Mouse (Mus musculus): ENCODE measurements around the gene Ensa.

Ensa gene

DNA sequence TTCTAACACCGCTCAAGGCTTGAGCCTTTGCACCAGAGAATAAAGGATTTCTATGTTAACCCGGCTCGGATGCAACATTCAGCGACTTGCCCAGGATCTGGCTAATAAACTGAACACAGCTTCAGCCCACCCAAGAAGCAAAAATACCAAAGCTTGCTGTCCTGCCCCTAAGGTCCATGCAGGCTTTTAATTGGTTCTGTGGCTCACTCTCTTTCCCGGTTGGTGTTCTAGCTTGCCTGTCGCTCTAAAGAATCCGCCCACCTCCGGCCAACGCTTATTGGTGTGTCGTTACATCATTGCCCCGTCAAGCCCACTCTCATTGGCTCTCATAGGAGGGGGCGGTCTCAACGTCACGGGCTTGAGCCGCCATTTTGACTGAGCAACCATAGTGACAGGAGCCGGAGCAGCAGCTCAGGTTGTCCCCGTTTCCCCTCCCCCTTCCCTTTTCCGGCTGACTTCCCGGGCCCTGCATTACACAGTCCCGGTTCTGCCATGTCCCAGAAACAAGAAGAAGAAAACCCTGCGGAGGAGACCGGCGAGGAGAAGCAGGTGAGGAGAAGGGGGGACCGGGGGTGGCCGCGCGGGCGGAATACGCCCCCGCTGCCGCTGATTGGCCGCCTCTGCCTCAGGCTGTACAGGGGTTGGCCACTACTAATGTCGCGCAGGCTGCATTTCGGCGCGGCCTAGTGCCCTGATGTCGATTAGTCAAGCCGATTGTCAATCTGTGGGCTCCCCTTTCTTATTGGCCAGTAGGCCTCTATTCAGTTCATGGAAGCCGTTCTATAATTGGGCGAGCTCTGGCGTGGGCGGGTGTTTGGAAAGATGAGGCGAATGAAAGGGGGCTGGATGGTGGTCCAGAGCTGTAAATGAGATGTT is at the start of gene Ensa:
Gene Ensa, plus strand, starts transcription at position 366 of the 876 bp plus-strand sequence.
- no peak for TF ChIP-seq GATA4 (IDR thresholded peaks at IDR 0.05; ENCODE audit: insufficient replicate concordance, low read length)

DNA sequence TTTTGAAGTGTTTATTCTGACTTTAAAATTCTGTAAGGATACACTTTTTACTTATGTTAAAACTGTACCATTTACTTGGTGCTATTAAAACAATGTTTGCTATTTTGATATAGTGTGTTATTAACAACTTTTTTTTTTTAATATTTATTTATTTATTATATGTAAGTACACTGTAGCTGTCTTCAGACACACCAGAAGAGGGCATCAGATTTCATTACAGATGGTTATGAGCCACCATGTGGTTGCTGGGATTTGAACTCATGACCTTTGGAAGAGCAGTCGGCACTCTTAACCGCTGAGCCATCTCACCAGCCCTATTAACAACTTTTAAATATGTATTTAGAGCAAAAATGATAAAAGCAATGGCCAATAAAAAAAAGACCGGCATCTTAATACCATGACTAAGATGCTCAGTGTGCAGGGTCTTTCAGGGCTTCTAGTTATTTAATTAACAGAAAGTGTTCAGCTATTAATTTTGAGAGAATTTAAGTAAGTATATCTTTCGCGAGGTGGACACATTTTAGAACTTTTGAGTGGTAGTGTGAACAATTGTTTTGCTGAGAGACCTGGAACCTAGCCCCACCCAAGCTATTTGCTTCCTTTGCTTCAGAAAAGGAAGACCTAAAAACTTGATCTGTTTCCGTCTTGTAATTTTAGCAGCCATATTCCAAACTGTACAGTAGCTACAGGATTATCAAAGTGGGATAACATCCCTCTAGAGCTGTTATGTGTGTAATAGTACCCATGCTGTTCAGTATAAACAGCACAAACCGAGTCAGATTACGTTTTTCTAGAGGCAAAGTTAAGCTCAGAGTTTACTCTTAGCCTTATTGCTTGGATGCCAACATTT is 36.8 kb upstream of the Ensa start:
- TF ChIP-seq GATA4 (IDR thresholded peaks at IDR 0.05; ENCODE audit: insufficient replicate concordance, low read length): no peak

DNA sequence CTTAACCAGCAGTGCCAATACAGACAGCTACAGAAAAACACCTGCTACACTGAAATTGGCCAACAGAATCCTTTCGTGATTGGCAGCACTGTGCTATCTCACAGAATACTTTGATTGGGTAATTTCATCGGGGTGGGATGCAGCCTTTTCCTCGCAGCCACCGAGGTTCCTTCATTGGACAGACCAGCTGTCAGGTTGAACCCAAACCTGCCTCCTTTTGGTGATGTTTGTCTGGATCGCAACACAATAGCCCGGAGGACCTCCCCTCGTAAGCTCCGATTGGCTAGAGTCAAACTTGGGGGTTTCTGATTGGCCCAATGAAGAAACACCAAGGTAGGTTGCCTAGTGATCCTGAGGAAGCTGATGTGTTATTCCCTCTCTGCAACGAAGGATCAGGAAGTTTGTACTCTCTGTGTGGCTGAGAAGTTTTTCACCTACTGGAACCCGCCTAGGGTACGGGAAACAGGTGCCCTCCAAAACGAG is 36.1 kb upstream of the Ensa start, which contains the start of gene Golph3l:
Gene Golph3l, plus strand, starts transcription at position 331 of the 483 bp plus-strand sequence.
- TF ChIP-seq GATA4 (IDR thresholded peaks at IDR 0.05; ENCODE audit: insufficient replicate concordance, low read length): peak; percentile 37; the same call in 1 of the 2 replicates

DNA sequence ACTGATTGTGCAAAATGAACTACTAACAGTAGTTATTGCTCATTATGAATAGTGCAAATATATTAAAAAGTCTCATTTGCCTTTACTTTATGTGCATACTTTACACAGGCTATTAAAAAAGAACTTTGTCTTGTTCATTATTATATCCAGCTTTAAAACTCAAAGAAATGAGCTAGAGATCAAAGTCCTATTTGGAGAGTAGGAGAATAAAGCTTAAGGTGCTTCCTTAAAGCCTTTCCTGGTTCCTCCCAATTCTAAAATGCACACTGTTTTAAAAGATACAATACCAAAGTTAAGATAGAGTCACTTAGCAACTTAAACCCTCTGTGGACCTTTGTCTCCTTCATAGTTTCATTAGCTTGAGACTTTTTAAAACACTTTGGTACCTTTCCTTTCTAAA is 26.1 kb upstream of the Ensa start:
- no peak for TF ChIP-seq GATA4 (IDR thresholded peaks at IDR 0.05; ENCODE audit: insufficient replicate concordance, low read length)

DNA sequence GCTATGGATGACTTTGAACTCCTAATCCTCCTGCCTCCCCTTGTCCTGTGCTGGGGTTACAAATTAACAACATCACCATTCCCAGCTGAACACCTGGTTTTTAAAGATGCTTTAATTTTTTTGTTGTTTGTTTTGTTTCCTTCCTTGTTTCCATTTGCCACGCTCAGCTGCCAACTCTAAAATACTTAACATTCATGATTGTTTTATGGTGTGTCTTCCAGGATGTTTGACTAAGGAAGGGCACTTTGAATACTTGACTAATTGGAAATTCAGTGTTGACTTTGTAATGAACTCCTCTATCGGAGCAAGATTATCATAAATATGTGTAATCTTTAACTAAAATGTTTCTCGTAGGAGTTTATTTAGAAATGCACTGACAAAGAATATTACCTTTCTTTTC is 23.5 kb upstream of the Ensa start:
- no peak for TF ChIP-seq GATA4 (IDR thresholded peaks at IDR 0.05; ENCODE audit: insufficient replicate concordance, low read length)

DNA sequence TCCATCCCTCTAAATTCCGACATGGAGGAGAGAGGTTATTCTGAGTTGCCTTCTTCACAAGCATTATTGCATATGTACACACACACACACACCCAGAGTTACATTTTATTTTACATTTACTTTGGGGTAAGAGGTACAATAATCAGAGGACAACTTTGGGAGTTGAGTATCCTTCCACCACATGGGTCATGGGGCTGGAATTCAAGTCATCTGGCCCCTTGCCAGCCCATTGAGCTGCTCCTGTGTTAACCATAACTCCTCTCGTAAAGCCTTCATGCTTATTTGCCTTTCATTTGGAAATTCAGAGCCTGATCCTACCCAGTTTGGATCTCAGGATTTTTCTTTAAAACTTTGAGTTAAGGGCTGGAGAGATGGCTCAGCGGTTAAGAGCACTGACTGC is 18.7 kb upstream of the Ensa start:
- TF ChIP-seq GATA4 (IDR thresholded peaks at IDR 0.05; ENCODE audit: insufficient replicate concordance, low read length): no peak

DNA sequence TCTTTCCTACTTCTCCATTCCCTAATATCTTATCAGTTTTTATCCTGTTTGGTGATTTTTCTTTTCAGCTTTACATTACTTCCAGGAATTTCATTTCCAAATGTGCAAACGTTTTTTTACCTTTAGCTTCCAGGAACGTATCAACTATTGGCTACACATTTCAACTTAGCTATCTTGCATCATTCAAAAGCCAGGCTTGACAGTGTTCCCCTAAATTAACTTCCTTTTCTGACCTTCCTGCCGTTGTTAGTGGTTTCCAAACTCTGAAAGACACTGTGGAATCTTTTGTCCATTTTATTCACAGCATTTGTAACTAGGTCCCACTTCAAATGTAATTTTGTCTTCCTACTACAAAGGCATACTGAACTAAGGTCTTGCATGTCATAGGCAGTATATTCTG is 15.6 kb upstream of the Ensa start:
- TF ChIP-seq GATA4 (IDR thresholded peaks at IDR 0.05; ENCODE audit: insufficient replicate concordance, low read length): no peak

DNA sequence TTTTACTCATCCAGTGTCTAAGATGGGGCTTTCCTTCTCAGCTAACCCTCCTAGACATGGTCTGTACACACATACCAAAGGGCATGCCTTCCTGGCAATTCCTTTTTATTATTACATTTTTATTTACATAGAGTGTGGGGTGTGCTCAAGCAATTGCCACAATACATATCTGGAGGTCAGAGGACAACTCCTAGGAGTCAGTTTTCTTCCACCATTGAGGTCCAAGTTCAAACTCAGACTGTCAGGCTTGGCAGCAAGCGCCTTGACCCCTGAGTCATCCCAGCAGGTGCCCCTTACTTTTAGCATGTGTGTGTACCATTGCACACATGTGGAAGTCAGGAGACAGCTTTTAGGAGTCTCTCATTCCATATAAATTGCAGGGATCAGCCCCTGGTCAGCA is 10.8 kb upstream of the Ensa start:
- no peak for TF ChIP-seq GATA4 (IDR thresholded peaks at IDR 0.05; ENCODE audit: insufficient replicate concordance, low read length)

DNA sequence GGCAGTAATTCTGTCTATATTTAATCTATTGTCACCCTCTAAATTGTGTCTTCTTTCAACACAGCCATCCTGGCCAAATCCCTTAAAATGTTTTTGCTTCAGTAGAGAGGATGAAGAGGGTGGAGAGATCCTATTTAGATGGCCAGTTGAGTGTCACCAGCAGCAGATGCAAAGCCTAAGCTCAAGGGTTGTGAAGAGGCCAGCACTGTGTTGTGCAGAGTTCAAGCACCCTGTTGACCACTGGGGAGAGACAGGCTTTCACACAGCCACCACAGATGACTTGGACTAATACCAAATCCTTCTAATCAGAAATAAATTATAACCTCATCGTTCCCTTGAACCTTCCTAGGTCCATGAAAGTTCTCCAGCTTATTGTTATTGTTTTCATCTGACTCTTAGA is 6.3 kb upstream of the Ensa start:
- no peak for TF ChIP-seq GATA4 (IDR thresholded peaks at IDR 0.05; ENCODE audit: insufficient replicate concordance, low read length)

DNA sequence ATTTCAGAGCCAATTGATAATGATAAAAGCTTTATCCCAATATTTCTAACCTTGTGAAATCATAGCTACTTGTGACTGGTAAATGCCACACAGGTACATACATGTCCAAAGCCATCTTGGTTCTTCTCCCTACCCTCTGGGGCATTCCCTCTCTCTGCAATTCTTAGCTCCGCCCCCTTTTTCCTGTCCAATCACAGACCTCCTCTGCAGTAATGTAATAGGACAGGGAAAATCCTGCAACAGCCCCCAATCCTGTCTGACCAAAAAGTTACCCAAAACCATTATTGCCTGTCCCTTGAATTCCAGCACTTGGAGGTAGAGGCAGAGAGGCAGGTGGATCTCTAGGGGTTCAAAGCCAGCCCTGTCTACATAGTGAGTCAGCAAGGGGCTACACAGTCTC is 3.6 kb upstream of the Ensa start:
- TF ChIP-seq GATA4 (IDR thresholded peaks at IDR 0.05; ENCODE audit: insufficient replicate concordance, low read length): no peak

DNA sequence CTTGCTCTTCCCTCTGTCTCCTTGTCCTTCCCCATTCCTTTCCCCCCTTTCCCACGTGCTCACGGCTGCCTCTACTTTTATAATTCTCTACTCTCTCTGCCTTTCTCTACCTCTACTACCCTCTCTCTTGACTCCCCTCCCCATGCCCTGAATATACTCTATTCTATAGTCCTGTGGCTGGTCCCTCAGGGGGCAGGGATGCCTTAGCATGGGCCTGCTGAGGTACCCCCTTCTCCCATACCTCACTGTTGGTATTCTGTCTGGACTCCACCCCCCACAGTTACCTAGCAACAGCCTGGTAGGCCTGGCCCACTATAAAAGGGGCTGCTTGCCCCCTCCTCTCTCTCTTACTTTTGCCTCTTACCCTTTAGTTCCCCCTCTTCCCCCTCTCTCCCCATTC is 1.2 kb upstream of the Ensa start:
- TF ChIP-seq GATA4 (IDR thresholded peaks at IDR 0.05; ENCODE audit: insufficient replicate concordance, low read length): no peak

DNA sequence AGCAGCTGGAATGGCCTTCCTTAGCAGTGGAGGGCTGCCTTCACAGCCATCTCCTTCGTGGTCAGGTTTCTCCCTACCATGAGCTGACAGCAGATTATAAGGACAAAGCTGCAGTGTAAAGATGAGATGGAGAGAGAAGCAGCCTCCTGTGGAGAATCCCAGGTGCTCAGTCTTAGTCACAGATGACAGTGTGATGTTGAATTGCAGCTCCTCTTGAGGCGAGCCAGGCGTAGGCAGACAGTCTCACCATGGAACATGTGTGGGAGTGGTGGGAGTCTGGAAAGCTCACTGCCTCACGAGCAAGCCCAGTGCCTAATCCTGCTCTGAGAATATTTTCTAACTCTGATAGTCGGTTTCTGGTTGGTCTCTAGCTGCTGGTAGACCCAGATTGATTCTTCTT is 3.0 kb downstream of the Ensa start:
- no peak for TF ChIP-seq GATA4 (IDR thresholded peaks at IDR 0.05; ENCODE audit: insufficient replicate concordance, low read length)

DNA sequence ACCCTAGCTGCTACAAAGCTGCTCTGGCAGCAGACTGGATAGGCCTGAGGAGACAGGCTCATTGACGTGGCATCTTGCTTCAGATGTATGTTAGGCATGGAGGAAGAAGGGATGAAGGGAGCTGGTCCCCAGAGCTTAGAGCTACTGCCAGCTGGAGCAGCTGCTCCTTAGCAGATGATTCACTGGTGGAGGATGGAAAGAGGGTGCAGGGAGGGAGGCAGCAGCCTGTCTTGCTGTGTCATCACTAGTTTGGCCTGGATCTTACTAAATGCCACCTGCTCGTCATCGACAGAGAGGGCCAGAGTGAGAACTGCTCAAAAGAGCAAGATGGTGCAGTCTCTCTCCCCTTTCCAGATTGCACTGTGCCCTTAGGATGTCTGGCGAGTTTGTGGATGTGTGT is 5.0 kb downstream of the Ensa start:
- TF ChIP-seq GATA4 (IDR thresholded peaks at IDR 0.05; ENCODE audit: insufficient replicate concordance, low read length): no peak

DNA sequence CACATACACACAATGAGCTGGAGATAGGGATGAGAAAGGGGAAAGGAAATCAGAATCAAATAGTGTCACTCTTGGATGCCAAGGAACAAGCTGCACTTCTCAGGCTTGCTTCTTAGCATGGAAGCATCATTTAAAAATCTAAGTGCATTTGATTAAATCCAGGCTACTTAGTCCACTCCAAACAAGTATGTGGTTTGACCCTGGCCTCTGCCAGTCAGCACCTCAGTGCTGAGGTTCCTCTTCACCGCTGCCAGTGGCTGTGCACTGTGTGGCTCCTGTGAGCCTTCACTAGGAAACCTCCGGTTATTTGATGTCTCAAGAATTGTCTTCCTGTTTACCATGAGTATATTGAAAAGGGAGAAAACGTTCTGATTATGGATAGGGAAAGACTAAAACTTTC is 6.1 kb downstream of the Ensa start:
- TF ChIP-seq GATA4 (IDR thresholded peaks at IDR 0.05; ENCODE audit: insufficient replicate concordance, low read length): no peak

DNA sequence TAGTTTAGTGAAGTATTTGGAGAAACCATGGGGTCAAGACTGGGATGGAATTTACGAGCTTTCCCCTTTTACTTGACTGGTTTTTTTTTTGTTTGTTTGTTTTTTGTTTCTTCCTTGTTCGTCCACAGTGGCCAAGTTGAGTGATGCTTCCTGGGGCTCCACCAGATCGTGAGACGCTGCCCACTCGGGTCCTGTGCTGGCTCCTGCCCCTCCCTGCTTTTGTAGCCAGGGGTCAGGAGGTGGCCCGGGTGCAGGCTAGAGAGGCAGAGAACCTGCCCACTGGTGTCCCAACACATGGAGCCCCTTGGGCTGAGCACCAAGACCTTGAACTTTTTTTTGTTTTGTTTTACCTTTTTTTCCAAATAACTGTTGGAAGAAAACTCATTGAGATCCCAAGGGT is 6.5 kb downstream of the Ensa start:
- TF ChIP-seq GATA4 (IDR thresholded peaks at IDR 0.05; ENCODE audit: insufficient replicate concordance, low read length): no peak
